Mouse (Mus musculus) limb, embryonic 12.5 days (tissue): Measurements from ENCODE around the gene Ache. TPM values are rescaled to one million over a fixed set of nuclear protein-coding genes. Genes with fewer than 3 reads are reported as not detected.

Source experiments
- microRNA-seq: library from miRNA; unstranded; fragments of <30 nt; microRNA quantifications from one replicate; pipeline ENCODE4, GENCODE M21; 2017
- polyA plus RNA-seq: library from polyadenylated mRNA; unstranded; fragments of >200 nt; fragmentation: Nextera tagmentation; extraction: Ambion mirVana; gene quantifications from 2 replicates; pipeline ENCODE4 v1.2.1, GENCODE M21; 2016

The Ache gene
- polyA plus RNA-seq, 1 experiment from 2014 or later: 8.3 TPM

Small RNAs within 50 kb of the gene (microRNA-seq; reads per million reads assigned to microRNA genes)
- gene Mir7036 (0.93 reads per million), gene Mir8116 (not detected)

Other genes with a start within 250 kb of the Ache start
- 150 and 153 TPM in 2 replicates for gene Ap1s1, start 241.4 kb upstream of the Ache start, polyA plus RNA-seq
- 0.38 and 0.44 TPM in 2 replicates for gene Serpine1, start 215.3 kb upstream of the Ache start, polyA plus RNA-seq
- 6.9 and 8.6 TPM in 2 replicates for gene Trim56, start 171.3 kb upstream of the Ache start, polyA plus RNA-seq
- gene Muc3, start 138.2 kb upstream of the Ache start, polyA plus RNA-seq: not detected in 2 replicates
- 0.10 TPM in 1 of 2 replicates, not detected in the other for gene Muc3a, start 75.1 kb upstream of the Ache start, polyA plus RNA-seq
- 6.7 and 6.8 TPM in 2 replicates for gene Ufsp1, start 7.1 kb downstream of the Ache start, polyA plus RNA-seq
- gene Srrt, start 20.2 kb downstream of the Ache start, polyA plus RNA-seq: 182 and 185 TPM in 2 replicates
- 81.6 and 86.9 TPM in 2 replicates for gene Trip6, start 26.9 kb downstream of the Ache start, polyA plus RNA-seq
- 13.8 and 16.3 TPM in 2 replicates for gene Slc12a9, start 46.1 kb downstream of the Ache start, polyA plus RNA-seq
- gene Ephb4, start 62.6 kb downstream of the Ache start, polyA plus RNA-seq: 86.9 and 99.6 TPM in 2 replicates
- 0.04 and 0.08 TPM in 2 replicates for gene Zan, start 189.5 kb downstream of the Ache start, polyA plus RNA-seq
- gene Pop7, start 215.0 kb downstream of the Ache start, polyA plus RNA-seq: 48.0 and 52.7 TPM in 2 replicates
- gene Gigyf1, start 231.0 kb downstream of the Ache start, polyA plus RNA-seq: 17.0 and 17.7 TPM in 2 replicates
- gene Epo, start 245.7 kb downstream of the Ache start, polyA plus RNA-seq: 0.71 TPM in 1 of 2 replicates, not detected in the other
- 337 and 349 TPM in 2 replicates for gene Gnb2, start 246.0 kb downstream of the Ache start, polyA plus RNA-seq